In the genomic region with DNA sequence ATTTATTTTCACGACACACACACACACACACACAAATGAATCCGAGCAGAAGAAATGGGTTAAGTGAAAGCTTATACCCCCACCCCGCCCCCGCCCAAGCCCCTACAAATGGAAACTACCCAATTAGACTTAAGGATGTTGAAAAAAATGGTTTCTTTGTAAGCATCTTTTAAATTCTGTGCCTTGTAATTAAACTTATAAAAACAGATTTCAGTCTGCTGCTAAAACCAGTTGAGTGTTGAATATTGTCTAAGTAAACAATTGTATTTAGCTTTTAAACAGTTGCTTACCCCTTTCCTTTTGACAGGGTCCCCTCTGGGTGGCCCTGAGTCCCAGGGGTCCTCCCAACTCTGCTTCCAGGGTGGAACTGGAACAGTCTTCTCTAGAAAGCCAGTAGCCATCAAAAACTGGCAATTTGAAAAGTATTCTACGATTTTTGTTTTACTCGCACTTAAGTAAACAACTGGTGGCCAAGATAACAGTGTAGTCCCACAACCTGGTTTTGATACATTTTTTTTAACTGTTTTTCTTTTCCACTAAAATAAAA, we compare ENCODE assay signal across 8 mouse cellular contexts. TPM values are rescaled to one million over a fixed set of nuclear protein-coding genes. Genes with fewer than 3 reads are reported as not detected.
DNase-seq lines count a peak whose midpoint lies in the region; ATAC-seq and TF ChIP-seq lines count a peak whose summit lies in the region.

No protein-coding gene starts in this region.

- peak; percentile 64 for DNase-seq in lung, embryonic 14.5 days
- no peak for DNase-seq in lung, postnatal 4 days
- DNase-seq in right cerebral cortex, postnatal 4 days: no peak
- DNase-seq in left cerebral cortex, postnatal 36 days (ENCODE audit: low spot score in 2 of 2): no peak
- no peak for DNase-seq in kidney, postnatal 25 days

- H3K4me1 ChIP-seq in lung, embryonic 14.5 days (ENCODE audit: insufficient read depth): no peaks in the 10 kb centered on the region
- peaks cover 1% of the 10 kb centered on the region; the same call in 1 of the 2 replicates for H3K4me1 ChIP-seq in cortical plate, adult 2 months (ENCODE audit: control insufficient read depth, insufficient read depth, low read length)
- no peaks in the 10 kb centered on the region for H3K4me1 ChIP-seq in intestine, embryonic 16.5 days (ENCODE audit: control insufficient read depth, insufficient read depth, low read length)
- peaks cover 9% of the 10 kb centered on the region for H3K4me1 ChIP-seq in neural tube, embryonic 13.5 days (replicated peaks)

- H3K4me3 ChIP-seq in lung, embryonic 14.5 days (ENCODE audit: low read depth, low read length): peak overlapping the region; percentile 86
- H3K4me3 ChIP-seq in cortical plate, adult 2 months (ENCODE audit: insufficient read depth, low read length): peak overlapping the region; percentile 67
- H3K4me3 ChIP-seq in intestine, embryonic 16.5 days (ENCODE audit: low read length): peak overlapping the region; percentile 90
- peak overlapping the region; percentile 77 for H3K4me3 ChIP-seq in neural tube, embryonic 13.5 days

- TF ChIP-seq CTCF in lung, embryonic 14.5 days (IDR thresholded peaks at IDR 0.05; ENCODE audit: low read depth): no peak
- no peak for TF ChIP-seq CTCF in cortical plate, adult 2 months (IDR thresholded peaks at IDR 0.05; ENCODE audit: extremely low read depth, insufficient read depth, low read length)

- no peaks in the 10 kb centered on the region for H3K9me3 ChIP-seq in lung, embryonic 14.5 days (ENCODE audit: low read depth, low read length)
- no peaks in the 10 kb centered on the region for H3K9me3 ChIP-seq in intestine, embryonic 16.5 days (ENCODE audit: control insufficient read depth, low read length)
- no peaks in the 10 kb centered on the region for H3K9me3 ChIP-seq in neural tube, embryonic 13.5 days

- H3K9ac ChIP-seq in lung, embryonic 14.5 days: peak overlapping the region; percentile 100
- H3K9ac ChIP-seq in intestine, embryonic 16.5 days (ENCODE audit: low read depth, low read length): peak overlapping the region; percentile 100
- H3K9ac ChIP-seq in neural tube, embryonic 13.5 days: peak overlapping the region; percentile 100

- no peak for ATAC-seq in lung, embryonic 14.5 days (ENCODE audit: insufficient read depth)
- ATAC-seq in intestine, embryonic 16.5 days: no peak
- ATAC-seq in neural tube, embryonic 13.5 days (ENCODE audit: low read depth): no peak

- peaks cover 30% of the 10 kb centered on the region for H3K36me3 ChIP-seq in lung, embryonic 14.5 days (ENCODE audit: insufficient read depth)
- H3K36me3 ChIP-seq in intestine, embryonic 16.5 days (ENCODE audit: control insufficient read depth, insufficient read depth, low read length): peaks cover 11% of the 10 kb centered on the region
- peaks cover 29% of the 10 kb centered on the region for H3K36me3 ChIP-seq in neural tube, embryonic 13.5 days

- WGBS in lung, embryonic 14.5 days: 4% methylated on average over 6 of the region's 6 CpGs
- 10% methylated on average over 6 of the region's 6 CpGs for WGBS in intestine, embryonic 16.5 days
- WGBS in neural tube, embryonic 13.5 days: 25% methylated on average over 6 of the region's 6 CpGs

- peak overlapping the region; percentile 100 for H3K27ac ChIP-seq in lung, embryonic 14.5 days (ENCODE audit: low read depth)
- H3K27ac ChIP-seq in cortical plate, adult 2 months (ENCODE audit: insufficient read depth, low read length): 0 out of 2 replicates have a peak overlapping the region, but pooled peaks have one; percentile 99
- H3K27ac ChIP-seq in intestine, embryonic 16.5 days (ENCODE audit: low read length): peak overlapping the region; percentile 100
- peak overlapping the region; percentile 100 for H3K27ac ChIP-seq in neural tube, embryonic 13.5 days (replicated peaks)

- no peaks in the 10 kb centered on the region for H3K27me3 ChIP-seq in lung, embryonic 14.5 days (ENCODE audit: insufficient read depth, low read length)
- H3K27me3 ChIP-seq in intestine, embryonic 16.5 days (replicated peaks; ENCODE audit: control insufficient read depth, insufficient read depth, low read length): no peaks in the 10 kb centered on the region
- no peaks in the 10 kb centered on the region for H3K27me3 ChIP-seq in neural tube, embryonic 13.5 days

- no peak for TF ChIP-seq POLR2A in cortical plate, adult 2 months (IDR thresholded peaks at IDR 0.05; ENCODE audit: extremely low read depth, insufficient read depth, low read length)

- intact Hi-C loops in left cerebral cortex, postnatal 36 days (cut with DNase I): no loop called here

- peak overlapping the region; percentile 65 for H3K4me2 ChIP-seq in lung, embryonic 14.5 days
- peak overlapping the region; percentile 50 for H3K4me2 ChIP-seq in intestine, embryonic 16.5 days (ENCODE audit: low read depth, low read length)
- H3K4me2 ChIP-seq in neural tube, embryonic 13.5 days: peak overlapping the region; percentile 62

RNA-seq across cellular contexts. Expression of gene Arrdc3, which starts 3.6 kb away (rescaled TPM):
- polyA plus RNA-seq in lung, embryonic 14.5 days (2014; fragmentation: Nextera tagmentation; extraction: Ambion mirVana): 65.5 and 69.2 TPM in 2 replicates
- polyA plus RNA-seq in cortical plate, adult 2 months (2012; rRNA removed): 41.8 and 50.7 TPM in 2 replicates
- polyA plus RNA-seq in intestine, embryonic 16.5 days (2015; fragmentation: Nextera tagmentation; extraction: Ambion mirVana): 36.2 and 40.9 TPM in 2 replicates
- 43.7 and 50.7 TPM in 2 replicates for polyA plus RNA-seq in neural tube, embryonic 13.5 days (2015; fragmentation: Nextera tagmentation; extraction: Ambion mirVana)
- 10 to 100 TPM; 37.0 to 39.8 TPM for total RNA-seq in left cerebral cortex, postnatal 36 days (2021)
